Mouse (Mus musculus) left cerebral cortex, adult 11 months (tissue): ENCODE results near the gene Cbs.

ENCODE experiments used
- DNase-seq: peaks from one replicate; pipeline ENCODE4 v3.0.0; 2022; ENCODE audit warnings: low spot score

The Cbs gene

GRCm38 (mm10) chr17:31636942-31637811, at the start of gene Cbs:
Gene Cbs (minus strand): TSS chr17:31637238.
- no peak for DNase-seq

- DNase-seq = no peak
These were observed 49.2 kb upstream of the Cbs start for GRCm38 (mm10) chr17:31686225-31686564.

- DNase-seq = peak; percentile 72
These were observed 48.6 kb upstream of the Cbs start for GRCm38 (mm10) chr17:31685514-31686224.

- no peak for DNase-seq
These were observed 43.4 kb upstream of the Cbs start for GRCm38 (mm10) chr17:31680450-31680849.

GRCm38 (mm10) chr17:31677507-31677906, 40.5 kb upstream of the Cbs start, which contains the start of gene Cryaa:
Gene Cryaa (plus strand): TSS chr17:31677807.
- DNase-seq = no peak

GRCm38 (mm10) chr17:31674426-31674825, 37.4 kb upstream of the Cbs start:
- peak; percentile 53 for DNase-seq

GRCm38 (mm10) chr17:31672279-31672678, 35.2 kb upstream of the Cbs start:
- DNase-seq = no peak

GRCm38 (mm10) chr17:31671698-31672097, 34.7 kb upstream of the Cbs start:
- no peak for DNase-seq

- DNase-seq = no peak
These were observed 33.1 kb upstream of the Cbs start for GRCm38 (mm10) chr17:31670163-31670562.

GRCm38 (mm10) chr17:31668306-31668705, 31.3 kb upstream of the Cbs start:
- no peak for DNase-seq

GRCm38 (mm10) chr17:31664760-31665159, 27.7 kb upstream of the Cbs start:
- peak; percentile 72 for DNase-seq

- DNase-seq = no peak
These were observed 25.8 kb upstream of the Cbs start for GRCm38 (mm10) chr17:31662855-31663254.

GRCm38 (mm10) chr17:31660661-31661250, 23.7 kb upstream of the Cbs start:
- DNase-seq = peak; percentile 45

GRCm38 (mm10) chr17:31658468-31659185, 21.6 kb upstream of the Cbs start, which contains the start of gene U2af1:
Gene U2af1 (minus strand): TSS chr17:31658892.
- DNase-seq = peak; percentile 95

GRCm38 (mm10) chr17:31658136-31658467, 21.1 kb upstream of the Cbs start:
- no peak for DNase-seq

GRCm38 (mm10) chr17:31657141-31657983, 20.3 kb upstream of the Cbs start:
- no peak for DNase-seq

GRCm38 (mm10) chr17:31656682-31657081, 19.6 kb upstream of the Cbs start:
- DNase-seq = no peak

GRCm38 (mm10) chr17:31655366-31655765, 18.3 kb upstream of the Cbs start:
- DNase-seq = no peak

GRCm38 (mm10) chr17:31653277-31653676, 16.2 kb upstream of the Cbs start:
- no peak for DNase-seq

- no peak for DNase-seq
These were observed 15.1 kb upstream of the Cbs start for GRCm38 (mm10) chr17:31652152-31652551.
